Mouse (Mus musculus): ENCODE data around the gene Tbc1d22a. TPM values are rescaled to one million over a fixed set of nuclear protein-coding genes. Genes with fewer than 3 reads are reported as not detected.

Tbc1d22a gene
- polyA plus RNA-seq, 1 experiment from 2014 or later: 10.8 TPM

- Histone ChIP-seq H3K4me1 (peaks cover 40% of the 10 kb centered on the region), H3K36me3 (replicated peaks) (no peaks in the 10 kb centered on the region), H3K27ac (no peak overlapping the region), H3K27me3 (ENCODE audit: poor library complexity, severe bottlenecking) (peaks cover 27% of the 10 kb centered on the region), H3K9me3 (no peaks in the 10 kb centered on the region), H3K4me3 (no peak overlapping the region)
- WGBS: 88% methylated on average over 9 of the region's 9 CpGs
- no peak for DNase-seq (ENCODE audit: extremely low spot score, low spot score)
Measured at GRCm38 (mm10) chr15:86257916-86258685, 43.8 kb downstream of the Tbc1d22a start.

- Histone ChIP-seq H3K27me3 (ENCODE audit: poor library complexity, severe bottlenecking) (peaks cover 35% of the 10 kb centered on the region), H3K4me1 (peaks cover 38% of the 10 kb centered on the region), H3K4me3 (no peak overlapping the region), H3K27ac (no peak overlapping the region), H3K9me3 (no peaks in the 10 kb centered on the region), H3K36me3 (replicated peaks) (no peaks in the 10 kb centered on the region)
- 89% methylated on average over 4 of the region's 4 CpGs for WGBS
- DNase-seq (ENCODE audit: extremely low spot score, low spot score): no peak
Measured at GRCm38 (mm10) chr15:86259233-86259632, 45.0 kb downstream of the Tbc1d22a start.

DNA sequence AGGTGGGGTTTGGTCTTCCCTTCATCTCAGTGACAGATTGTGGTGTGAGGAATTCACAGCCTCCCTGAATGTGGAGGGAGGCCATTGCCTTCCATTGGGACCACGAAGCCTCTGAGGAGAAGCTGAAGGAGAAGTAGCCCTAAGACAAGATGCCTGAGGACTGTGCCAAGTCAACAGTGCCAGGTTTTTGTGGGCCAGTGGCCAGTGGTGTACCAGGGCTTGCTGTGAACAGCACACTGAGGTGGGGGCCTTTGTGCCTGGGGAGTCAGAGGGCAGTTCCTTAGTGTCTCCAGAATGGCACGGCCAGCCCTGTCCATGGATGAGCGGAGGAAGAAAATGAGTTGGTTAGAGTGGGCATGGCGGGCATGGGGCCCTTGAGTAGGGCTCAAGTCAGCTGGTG lies 45.9 kb downstream of the Tbc1d22a start:
- H3K9me3 ChIP-seq: no peaks in the 10 kb centered on the region
- no peak for DNase-seq (ENCODE audit: extremely low spot score, low spot score)
- H3K27ac ChIP-seq: no peak overlapping the region
- H3K36me3 ChIP-seq (replicated peaks): no peaks in the 10 kb centered on the region
- 88% methylated on average over 4 of the region's 4 CpGs for WGBS
- peaks cover 35% of the 10 kb centered on the region for H3K27me3 ChIP-seq (ENCODE audit: poor library complexity, severe bottlenecking)
- no peak overlapping the region for H3K4me3 ChIP-seq
- H3K4me1 ChIP-seq: peaks cover 46% of the 10 kb centered on the region

GRCm38 (mm10) chr15:86264389-86264788 lies 50.1 kb downstream of the Tbc1d22a start:
- 82% methylated on average over 3 of the region's 3 CpGs for WGBS
- DNase-seq (ENCODE audit: extremely low spot score, low spot score): no peak
- H3K4me1 ChIP-seq: peaks cover 37% of the 10 kb centered on the region
- no peaks in the 10 kb centered on the region for H3K36me3 ChIP-seq (replicated peaks)
- peaks cover 50% of the 10 kb centered on the region for H3K27me3 ChIP-seq (ENCODE audit: poor library complexity, severe bottlenecking)
- H3K27ac ChIP-seq: no peak overlapping the region
- H3K9me3 ChIP-seq: no peaks in the 10 kb centered on the region
- H3K4me3 ChIP-seq: no peak overlapping the region

DNA sequence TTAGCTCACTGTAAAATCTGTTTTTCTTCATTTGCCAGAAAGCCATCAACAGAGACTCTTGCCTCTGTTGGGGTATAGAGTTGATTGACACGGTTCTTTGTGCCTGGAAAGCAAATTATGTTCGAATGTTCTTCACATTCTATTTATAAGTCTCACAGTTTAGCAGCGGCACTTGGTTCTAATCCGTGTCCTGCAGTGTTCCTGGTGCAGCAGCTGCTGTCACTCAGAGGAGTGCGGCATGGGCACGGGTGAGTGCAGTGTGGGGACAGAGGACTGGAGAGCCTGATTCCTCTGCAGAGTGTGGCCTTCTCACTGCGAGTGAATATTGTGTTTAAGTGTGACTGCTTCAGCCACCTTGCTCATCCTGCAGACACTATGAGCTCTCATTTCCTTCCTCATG lies 50.5 kb downstream of the Tbc1d22a start:
- WGBS: 74% methylated on average over 7 of the region's 7 CpGs
- H3K9me3 ChIP-seq: no peaks in the 10 kb centered on the region
- H3K4me3 ChIP-seq: no peak overlapping the region
- no peaks in the 10 kb centered on the region for H3K36me3 ChIP-seq (replicated peaks)
- DNase-seq (ENCODE audit: extremely low spot score, low spot score): no peak
- H3K27me3 ChIP-seq (ENCODE audit: poor library complexity, severe bottlenecking): peaks cover 51% of the 10 kb centered on the region
- peaks cover 36% of the 10 kb centered on the region for H3K4me1 ChIP-seq
- no peak overlapping the region for H3K27ac ChIP-seq

GRCm38 (mm10) chr15:86266975-86267374 lies 52.7 kb downstream of the Tbc1d22a start:
- no peak for DNase-seq (ENCODE audit: extremely low spot score, low spot score)
- H3K4me1 ChIP-seq: peaks cover 31% of the 10 kb centered on the region
- H3K36me3 ChIP-seq (replicated peaks): no peaks in the 10 kb centered on the region
- peaks cover 73% of the 10 kb centered on the region for H3K27me3 ChIP-seq (ENCODE audit: poor library complexity, severe bottlenecking)
- no peaks in the 10 kb centered on the region for H3K9me3 ChIP-seq
- WGBS: 87% methylated on average over 4 of the region's 4 CpGs
- no peak overlapping the region for H3K27ac ChIP-seq
- H3K4me3 ChIP-seq: no peak overlapping the region

DNA sequence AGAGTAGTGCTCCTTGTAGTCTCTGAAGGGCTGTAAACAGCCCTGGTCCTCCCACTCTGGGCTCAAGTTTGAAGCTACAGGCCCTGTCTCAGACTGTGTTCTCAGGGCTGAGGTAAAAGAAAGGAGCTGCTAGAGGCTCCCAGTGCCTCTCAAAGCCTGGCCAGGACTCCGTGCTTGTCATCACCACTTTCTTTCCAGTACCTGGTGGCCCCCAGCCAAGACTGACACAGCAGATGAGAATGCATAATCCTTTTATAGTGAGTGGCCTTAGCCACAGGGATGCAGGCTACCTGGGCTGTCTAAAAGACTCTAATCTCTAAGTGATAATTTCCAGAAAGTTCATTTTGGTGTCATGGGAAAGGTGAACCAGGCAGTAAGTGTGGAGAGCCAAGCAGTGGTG lies 54.3 kb downstream of the Tbc1d22a start:
- H3K4me3 ChIP-seq: no peak overlapping the region
- 56% methylated on average over 1 of the region's 1 CpGs for WGBS

DNA sequence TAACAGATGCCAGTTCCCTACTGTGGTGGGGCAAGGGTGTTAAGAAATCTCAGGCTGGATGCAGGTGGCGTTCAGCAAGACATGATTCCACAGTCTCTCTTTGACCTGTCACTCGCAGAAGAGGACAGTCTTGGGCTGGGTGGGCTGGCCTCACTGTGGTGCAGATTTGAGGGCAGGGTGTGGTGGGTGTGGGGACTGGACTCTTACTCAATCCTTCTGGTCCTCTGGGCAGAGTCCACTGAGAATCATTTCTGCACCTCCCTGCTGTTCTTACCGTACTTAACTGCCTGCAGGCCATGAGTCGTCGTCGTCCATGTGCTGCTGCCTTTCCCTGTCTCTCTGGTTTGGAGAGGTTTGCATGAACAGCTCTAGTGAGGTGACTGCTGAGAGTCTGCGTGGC lies 61.5 kb downstream of the Tbc1d22a start:
- Histone ChIP-seq H3K4me1 (peaks cover 56% of the 10 kb centered on the region), H3K36me3 (replicated peaks) (no peaks in the 10 kb centered on the region), H3K27ac (peak overlapping the region; percentile 56), H3K27me3 (ENCODE audit: poor library complexity, severe bottlenecking) (peaks cover 92% of the 10 kb centered on the region), H3K4me3 (no peak overlapping the region), H3K9me3 (no peaks in the 10 kb centered on the region)
- no peak for DNase-seq (ENCODE audit: extremely low spot score, low spot score)
- WGBS: 87% methylated on average over 7 of the region's 7 CpGs

More for the DNA sequence above, 54.3 kb downstream of the Tbc1d22a start:
- DNase-seq (ENCODE audit: extremely low spot score, low spot score): no peak
- Histone ChIP-seq H3K4me1 (peaks cover 31% of the 10 kb centered on the region), H3K27me3 (ENCODE audit: poor library complexity, severe bottlenecking) (peaks cover 86% of the 10 kb centered on the region), H3K27ac (no peak overlapping the region), H3K36me3 (replicated peaks) (no peaks in the 10 kb centered on the region), H3K9me3 (no peaks in the 10 kb centered on the region)

DNA sequence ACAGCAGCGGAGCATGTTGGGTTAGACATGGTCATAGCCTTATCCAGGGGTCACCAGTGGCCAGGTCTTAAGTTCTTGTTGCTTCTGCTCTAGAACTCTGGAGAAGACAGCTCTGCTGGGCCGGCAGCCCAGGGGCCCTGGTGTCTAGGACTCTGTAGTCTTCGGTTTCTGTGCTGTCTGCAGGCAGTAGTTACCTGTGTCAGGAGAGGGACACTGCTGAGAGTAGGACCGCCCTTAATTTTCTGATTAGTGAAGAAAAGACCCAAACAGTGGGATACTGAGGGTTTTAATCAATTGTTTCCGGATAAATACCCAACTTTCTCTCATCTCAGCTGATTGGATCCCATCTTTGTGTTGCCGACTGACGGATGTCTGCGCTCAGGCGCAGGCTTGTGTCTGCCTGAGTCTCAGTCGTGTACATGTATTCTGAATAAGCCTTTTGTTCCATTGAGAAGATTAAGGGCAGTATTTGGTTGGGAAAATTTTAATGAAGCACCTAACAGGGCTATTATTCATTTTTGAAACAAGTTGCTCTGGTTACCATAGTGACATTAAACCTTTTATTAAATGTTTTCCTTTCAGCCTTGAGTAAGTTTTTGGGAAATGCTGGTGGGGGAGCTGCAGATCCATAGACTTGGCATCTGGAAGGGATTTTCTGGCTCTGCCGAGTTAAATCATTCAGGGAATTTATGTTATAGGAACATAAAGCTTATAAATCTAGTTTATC lies 62.4 kb downstream of the Tbc1d22a start:
- Histone ChIP-seq H3K27ac (peak overlapping the region; percentile 56), H3K4me1 (peaks cover 57% of the 10 kb centered on the region), H3K27me3 (ENCODE audit: poor library complexity, severe bottlenecking) (peaks cover 92% of the 10 kb centered on the region), H3K9me3 (no peaks in the 10 kb centered on the region), H3K36me3 (replicated peaks) (no peaks in the 10 kb centered on the region), H3K4me3 (peak overlapping the region; percentile 30)
- peak; percentile 32 for DNase-seq (ENCODE audit: extremely low spot score, low spot score)
- WGBS: 31% methylated on average over 11 of the region's 11 CpGs

GRCm38 (mm10) chr15:86277428-86277827 lies 63.2 kb downstream of the Tbc1d22a start:
- DNase-seq (ENCODE audit: extremely low spot score, low spot score): peak; percentile 36
- Histone ChIP-seq H3K36me3 (replicated peaks) (no peaks in the 10 kb centered on the region), H3K9me3 (no peaks in the 10 kb centered on the region), H3K27ac (peak overlapping the region; percentile 79), H3K27me3 (ENCODE audit: poor library complexity, severe bottlenecking) (peaks cover 92% of the 10 kb centered on the region), H3K4me1 (peaks cover 57% of the 10 kb centered on the region), H3K4me3 (peak overlapping the region; percentile 30)
- WGBS: 57% methylated on average over 15 of the region's 15 CpGs

DNA sequence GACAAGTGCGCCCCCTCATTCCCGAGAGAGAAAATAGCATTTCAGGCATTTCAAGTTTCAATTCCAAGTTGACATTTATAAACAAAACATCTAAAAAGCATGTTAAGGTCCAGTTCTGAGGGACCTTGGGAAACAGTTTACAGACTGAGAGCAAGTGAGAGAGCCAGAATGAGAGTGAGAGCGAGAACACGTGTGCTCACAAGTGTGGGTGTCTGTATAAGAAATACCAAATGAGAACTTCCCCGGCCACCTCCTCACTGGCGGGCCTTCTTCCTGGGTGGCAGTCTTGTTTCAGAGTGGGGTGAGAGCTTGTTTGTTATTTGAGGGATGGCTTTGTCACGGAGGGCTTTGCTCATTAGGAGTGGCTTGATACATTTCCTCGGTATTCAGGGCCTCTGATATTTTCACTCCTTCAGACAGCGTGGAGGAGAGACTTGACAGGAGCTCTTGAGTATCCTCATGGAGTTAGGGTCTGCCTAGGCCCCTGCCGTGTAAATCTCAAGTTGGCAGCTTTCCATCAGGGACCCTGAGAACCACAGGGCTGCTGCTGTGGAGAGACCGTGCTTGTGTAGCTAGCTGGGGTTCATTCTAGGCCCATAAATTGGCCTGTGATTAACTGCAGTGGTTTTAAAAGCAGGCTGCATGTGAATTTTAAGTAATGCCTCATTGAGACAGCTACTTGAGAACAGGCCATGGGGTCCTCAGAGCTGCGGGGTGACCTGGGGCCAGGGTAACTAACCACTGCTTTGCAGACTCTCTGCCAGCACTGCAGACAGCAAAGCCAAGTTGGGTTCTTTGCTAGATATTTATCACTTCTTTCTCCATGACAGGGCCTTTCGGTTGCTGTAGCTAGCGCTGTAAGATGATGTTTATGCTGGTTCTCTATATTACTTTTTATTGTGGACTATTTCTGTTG lies 65.1 kb downstream of the Tbc1d22a start:
- peaks cover 90% of the 10 kb centered on the region for H3K27me3 ChIP-seq (ENCODE audit: poor library complexity, severe bottlenecking)
- peak overlapping the region; percentile 9 for H3K27ac ChIP-seq
- H3K36me3 ChIP-seq (replicated peaks): no peaks in the 10 kb centered on the region
- 85% methylated on average over 14 of the region's 14 CpGs for WGBS
- no peak for DNase-seq (ENCODE audit: extremely low spot score, low spot score)
- peaks cover 74% of the 10 kb centered on the region for H3K4me1 ChIP-seq
- no peak overlapping the region for H3K4me3 ChIP-seq
- no peaks in the 10 kb centered on the region for H3K9me3 ChIP-seq

DNA sequence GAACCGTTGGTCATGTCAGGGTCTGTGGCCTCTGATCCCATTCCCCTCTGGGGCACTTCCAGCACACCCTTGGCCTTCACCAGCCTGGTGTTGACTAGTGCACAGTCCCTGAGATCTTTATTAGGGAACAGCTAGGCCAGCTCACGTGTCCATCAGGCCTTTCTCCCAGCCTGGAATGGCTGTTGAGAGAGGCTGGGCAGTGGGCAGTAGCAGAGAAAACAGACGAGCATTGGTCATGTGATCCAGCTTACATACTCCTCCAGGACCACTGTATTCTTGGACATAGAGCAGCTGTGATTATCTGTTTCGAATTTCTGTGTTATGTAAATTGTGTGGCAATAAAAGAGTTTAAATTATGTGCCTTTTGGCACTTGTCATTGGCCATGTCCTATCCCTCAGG lies 65.9 kb downstream of the Tbc1d22a start:
- peaks cover 82% of the 10 kb centered on the region for H3K27me3 ChIP-seq (ENCODE audit: poor library complexity, severe bottlenecking)
- peaks cover 80% of the 10 kb centered on the region for H3K4me1 ChIP-seq
- 77% methylated on average over 4 of the region's 4 CpGs for WGBS
- DNase-seq (ENCODE audit: extremely low spot score, low spot score): no peak
- no peaks in the 10 kb centered on the region for H3K9me3 ChIP-seq
- no peak overlapping the region for H3K27ac ChIP-seq
- no peak overlapping the region for H3K4me3 ChIP-seq
- no peaks in the 10 kb centered on the region for H3K36me3 ChIP-seq (replicated peaks)

Measured in forebrain, embryonic 10.5 days (tissue).